Mouse (Mus musculus): ENCODE measurements around the gene Grik3. TPM values are rescaled to one million over a fixed set of nuclear protein-coding genes. Genes with fewer than 3 reads are reported as not detected.

The Grik3 gene
- polyA plus RNA-seq, 1 experiment from 2014 or later: 0.42 TPM

- Histone ChIP-seq H3K4me3 (no peak overlapping the region), H3K27me3 (ENCODE audit: poor library complexity, severe bottlenecking) (peaks cover 92% of the 10 kb centered on the region), H3K9me3 (no peaks in the 10 kb centered on the region), H3K27ac (no peak overlapping the region), H3K36me3 (replicated peaks) (no peaks in the 10 kb centered on the region), H3K4me1 (peaks cover 53% of the 10 kb centered on the region)
- no peak for DNase-seq (ENCODE audit: extremely low spot score, low spot score)
- WGBS: 33% methylated on average over 7 of the region's 7 CpGs
Measured at GRCm38 (mm10) chr4:125497471-125497870, 7.0 kb downstream of the Grik3 start.

GRCm38 (mm10) chr4:125498866-125499265 is 8.4 kb downstream of the Grik3 start:
- no peak for DNase-seq (ENCODE audit: extremely low spot score, low spot score)
- 7% methylated on average over 6 of the region's 6 CpGs for WGBS
- peaks cover 78% of the 10 kb centered on the region for H3K27me3 ChIP-seq (ENCODE audit: poor library complexity, severe bottlenecking)
- no peaks in the 10 kb centered on the region for H3K36me3 ChIP-seq (replicated peaks)
- no peak overlapping the region for H3K4me3 ChIP-seq
- no peaks in the 10 kb centered on the region for H3K9me3 ChIP-seq
- no peak overlapping the region for H3K27ac ChIP-seq
- H3K4me1 ChIP-seq: peaks cover 42% of the 10 kb centered on the region

GRCm38 (mm10) chr4:125502861-125503260 is 12.4 kb downstream of the Grik3 start:
- DNase-seq (ENCODE audit: extremely low spot score, low spot score): peak; percentile 50
- Histone ChIP-seq H3K36me3 (replicated peaks) (no peaks in the 10 kb centered on the region), H3K9me3 (no peaks in the 10 kb centered on the region), H3K4me1 (peaks cover 28% of the 10 kb centered on the region), H3K27me3 (ENCODE audit: poor library complexity, severe bottlenecking) (peaks cover 38% of the 10 kb centered on the region), H3K4me3 (no peak overlapping the region), H3K27ac (no peak overlapping the region)
- 56% methylated on average over 8 of the region's 8 CpGs for WGBS

- no peak overlapping the region for H3K27ac ChIP-seq
- 77% methylated on average over 6 of the region's 6 CpGs for WGBS
- H3K4me1 ChIP-seq: peaks cover 35% of the 10 kb centered on the region
- H3K4me3 ChIP-seq: no peak overlapping the region
- peaks cover 37% of the 10 kb centered on the region; the same call in 1 of the 2 replicates for H3K27me3 ChIP-seq (ENCODE audit: poor library complexity, severe bottlenecking)
- H3K36me3 ChIP-seq (replicated peaks): no peaks in the 10 kb centered on the region
- H3K9me3 ChIP-seq: no peaks in the 10 kb centered on the region
- no peak for DNase-seq (ENCODE audit: extremely low spot score, low spot score)
Measured at GRCm38 (mm10) chr4:125512434-125512833, 21.9 kb downstream of the Grik3 start.

GRCm38 (mm10) chr4:125515646-125516045 is 25.1 kb downstream of the Grik3 start:
- WGBS: 55% methylated on average over 13 of the region's 13 CpGs

GRCm38 (mm10) chr4:125516612-125517011 is 26.1 kb downstream of the Grik3 start:
- Histone ChIP-seq H3K27me3 (ENCODE audit: poor library complexity, severe bottlenecking) (0 out of 2 replicates have a peak, but pooled peaks cover 13% of the 10 kb centered on the region), H3K36me3 (replicated peaks) (no peaks in the 10 kb centered on the region), H3K9me3 (no peaks in the 10 kb centered on the region), H3K4me1 (peaks cover 14% of the 10 kb centered on the region), H3K27ac (no peak overlapping the region), H3K4me3 (no peak overlapping the region)
- WGBS: 51% methylated on average over 6 of the region's 6 CpGs
- no peak for DNase-seq (ENCODE audit: extremely low spot score, low spot score)

More at GRCm38 (mm10) chr4:125515646-125516045, 25.1 kb downstream of the Grik3 start:
- H3K27ac ChIP-seq: no peak overlapping the region
- H3K4me3 ChIP-seq: no peak overlapping the region
- 0 out of 2 replicates have a peak, but pooled peaks cover 17% of the 10 kb centered on the region for H3K27me3 ChIP-seq (ENCODE audit: poor library complexity, severe bottlenecking)
- no peaks in the 10 kb centered on the region for H3K9me3 ChIP-seq
- H3K36me3 ChIP-seq (replicated peaks): no peaks in the 10 kb centered on the region
- peaks cover 18% of the 10 kb centered on the region for H3K4me1 ChIP-seq
- no peak for DNase-seq (ENCODE audit: extremely low spot score, low spot score)

- no peaks in the 10 kb centered on the region for H3K36me3 ChIP-seq (replicated peaks)
- WGBS: 76% methylated on average over 5 of the region's 5 CpGs
- H3K9me3 ChIP-seq: no peaks in the 10 kb centered on the region
- H3K4me3 ChIP-seq: no peak overlapping the region
- DNase-seq (ENCODE audit: extremely low spot score, low spot score): no peak
- H3K27ac ChIP-seq: no peak overlapping the region
- peaks cover 7% of the 10 kb centered on the region for H3K4me1 ChIP-seq
- no peaks in the 10 kb centered on the region for H3K27me3 ChIP-seq (ENCODE audit: poor library complexity, severe bottlenecking)
Measured at GRCm38 (mm10) chr4:125518861-125519260, 28.4 kb downstream of the Grik3 start.

- no peaks in the 10 kb centered on the region for H3K36me3 ChIP-seq (replicated peaks)
Measured at GRCm38 (mm10) chr4:125522931-125523330, 32.4 kb downstream of the Grik3 start.

GRCm38 (mm10) chr4:125525266-125525665 is 34.8 kb downstream of the Grik3 start:
- H3K9me3 ChIP-seq: no peaks in the 10 kb centered on the region
- H3K36me3 ChIP-seq (replicated peaks): no peaks in the 10 kb centered on the region
- no peak overlapping the region for H3K4me3 ChIP-seq
- H3K27me3 ChIP-seq (ENCODE audit: poor library complexity, severe bottlenecking): no peaks in the 10 kb centered on the region; the same call in 1 of the 2 replicates
- DNase-seq (ENCODE audit: extremely low spot score, low spot score): no peak
- WGBS: 88% methylated on average over 4 of the region's 4 CpGs
- peaks cover 15% of the 10 kb centered on the region for H3K4me1 ChIP-seq
- H3K27ac ChIP-seq: no peak overlapping the region

More at GRCm38 (mm10) chr4:125522931-125523330, 32.4 kb downstream of the Grik3 start:
- Histone ChIP-seq H3K27me3 (ENCODE audit: poor library complexity, severe bottlenecking) (no peaks in the 10 kb centered on the region), H3K4me3 (no peak overlapping the region), H3K4me1 (peaks cover 15% of the 10 kb centered on the region), H3K9me3 (no peaks in the 10 kb centered on the region), H3K27ac (no peak overlapping the region)
- 62% methylated on average over 7 of the region's 7 CpGs for WGBS
- no peak for DNase-seq (ENCODE audit: extremely low spot score, low spot score)

GRCm38 (mm10) chr4:125526425-125526824 is 35.9 kb downstream of the Grik3 start:
- 57% methylated on average over 5 of the region's 5 CpGs for WGBS
- peaks cover 15% of the 10 kb centered on the region for H3K4me1 ChIP-seq

GRCm38 (mm10) chr4:125533965-125534364 is 43.5 kb downstream of the Grik3 start:
- peak overlapping the region; percentile 83 for H3K27ac ChIP-seq
- peaks cover 51% of the 10 kb centered on the region for H3K4me1 ChIP-seq
- peak overlapping the region; percentile 16; the same call in 1 of the 2 replicates for H3K4me3 ChIP-seq
- H3K36me3 ChIP-seq (replicated peaks): no peaks in the 10 kb centered on the region
- no peak for DNase-seq (ENCODE audit: extremely low spot score, low spot score)
- H3K9me3 ChIP-seq: no peaks in the 10 kb centered on the region
- H3K27me3 ChIP-seq (ENCODE audit: poor library complexity, severe bottlenecking): peaks cover 76% of the 10 kb centered on the region
- WGBS: 36% methylated on average over 9 of the region's 9 CpGs

More at GRCm38 (mm10) chr4:125526425-125526824, 35.9 kb downstream of the Grik3 start:
- Histone ChIP-seq H3K27me3 (ENCODE audit: poor library complexity, severe bottlenecking) (peaks cover 5% of the 10 kb centered on the region; the same call in 1 of the 2 replicates), H3K4me3 (no peak overlapping the region), H3K9me3 (no peaks in the 10 kb centered on the region), H3K36me3 (replicated peaks) (no peaks in the 10 kb centered on the region), H3K27ac (no peak overlapping the region)
- no peak for DNase-seq (ENCODE audit: extremely low spot score, low spot score)

GRCm38 (mm10) chr4:125534449-125534848 is 43.9 kb downstream of the Grik3 start:
- Histone ChIP-seq H3K27me3 (ENCODE audit: poor library complexity, severe bottlenecking) (peaks cover 81% of the 10 kb centered on the region), H3K27ac (peak overlapping the region; percentile 83), H3K9me3 (no peaks in the 10 kb centered on the region), H3K4me1 (peaks cover 55% of the 10 kb centered on the region), H3K36me3 (replicated peaks) (no peaks in the 10 kb centered on the region), H3K4me3 (peak overlapping the region; percentile 16)
- no peak for DNase-seq (ENCODE audit: extremely low spot score, low spot score)
- WGBS: 4% methylated on average over 8 of the region's 8 CpGs

GRCm38 (mm10) chr4:125534991-125535401 is 44.5 kb downstream of the Grik3 start:
- 5% methylated on average over 11 of the region's 11 CpGs for WGBS
- Histone ChIP-seq H3K4me3 (peak overlapping the region; percentile 16), H3K27ac (peak overlapping the region; percentile 83), H3K36me3 (replicated peaks) (no peaks in the 10 kb centered on the region), H3K27me3 (ENCODE audit: poor library complexity, severe bottlenecking) (peaks cover 86% of the 10 kb centered on the region), H3K4me1 (peaks cover 57% of the 10 kb centered on the region), H3K9me3 (no peaks in the 10 kb centered on the region)
- peak; percentile 61 for DNase-seq (ENCODE audit: extremely low spot score, low spot score)
